Mouse (Mus musculus): ENCODE measurements at regions not wholly inside any gene's neighbourhood (a gene's known extent, or its start where the extent isn't known, plus 50 kb on each side); places are given as distances from the start of the nearest gene placed in this dataset.
A peak's percentile ranks its signal among the peaks of the same experiment; 100 is the strongest.

GRCm38 (mm10) chr12:13030333-13030732 is 88.6 kb upstream of the Mycn start:
- DNase-seq: no peak

- DNase-seq: no peak
These were observed 86.4 kb upstream of the Mycn start for GRCm38 (mm10) chr12:13028086-13028485.

DNA sequence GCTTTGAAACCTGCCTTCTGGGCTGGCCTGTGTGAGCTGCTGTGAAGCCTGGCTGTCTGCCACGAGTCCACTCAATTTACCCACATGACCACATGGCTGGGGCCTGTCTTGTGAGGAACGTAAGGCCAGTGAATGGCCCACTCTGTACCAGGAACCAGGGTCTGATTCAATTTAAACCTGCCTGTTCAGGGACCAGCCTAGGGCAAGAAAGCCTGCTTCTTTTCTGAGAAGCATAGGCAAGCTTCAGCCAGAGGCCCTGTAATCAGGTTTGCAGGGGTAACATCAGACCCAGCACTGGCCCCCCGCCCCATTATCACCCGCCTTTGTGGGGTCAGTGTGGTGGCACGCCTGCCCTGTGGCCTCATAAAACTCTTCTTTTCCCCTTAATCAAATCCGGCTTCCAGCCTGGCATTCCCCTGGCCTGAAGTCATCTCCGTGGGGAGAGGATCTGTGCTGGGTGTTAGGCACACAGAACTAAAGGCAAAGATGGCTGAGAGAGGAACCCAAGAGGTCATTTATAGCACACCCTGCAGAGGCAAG is 84.4 kb upstream of the Mycn start:
- DNase-seq: peak; percentile 77 to 81

DNA sequence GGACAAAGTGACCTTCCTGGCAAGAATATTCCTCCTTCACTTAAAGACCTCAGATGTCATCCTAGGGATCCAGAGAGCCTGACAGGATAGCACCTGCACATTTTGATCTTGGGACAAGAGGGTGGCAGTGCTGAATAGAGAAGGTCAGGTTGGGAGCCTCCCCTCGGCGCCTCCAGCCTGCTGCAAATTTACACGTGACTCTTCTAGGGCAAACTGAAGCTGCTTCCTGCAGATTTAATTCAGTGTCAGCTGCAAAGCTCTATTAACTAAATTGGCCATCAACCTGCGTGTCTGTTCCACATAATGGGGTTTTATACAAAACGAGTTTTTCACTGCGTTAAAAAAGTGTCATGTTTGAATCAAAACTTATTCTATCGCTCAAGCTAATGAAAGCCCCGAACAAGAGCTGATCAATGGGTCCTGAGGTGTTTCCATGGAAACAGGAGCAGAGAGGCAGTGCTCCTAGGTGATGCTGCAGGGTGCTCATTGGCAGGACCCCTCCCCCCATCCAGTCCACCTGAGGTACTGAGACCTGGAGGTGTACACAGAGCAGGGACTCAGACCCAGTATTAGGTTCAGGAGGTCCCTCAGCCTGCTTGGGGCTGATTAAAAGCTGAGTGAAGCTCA is 82.6 kb upstream of the Mycn start:
- no peak for DNase-seq

GRCm38 (mm10) chr12:13011023-13011761 is 69.5 kb upstream of the Mycn start:
- DNase-seq: no peak

GRCm38 (mm10) chr12:13010405-13010804 is 68.7 kb upstream of the Mycn start:
- no peak for DNase-seq

- no peak for DNase-seq
These were observed 67.8 kb upstream of the Mycn start for GRCm38 (mm10) chr12:13009470-13009869.

GRCm38 (mm10) chr12:13002703-13003102 is 61.0 kb upstream of the Mycn start:
- no peak for DNase-seq

GRCm38 (mm10) chr12:13002069-13002590 is 60.4 kb upstream of the Mycn start:
- no peak for DNase-seq

DNA sequence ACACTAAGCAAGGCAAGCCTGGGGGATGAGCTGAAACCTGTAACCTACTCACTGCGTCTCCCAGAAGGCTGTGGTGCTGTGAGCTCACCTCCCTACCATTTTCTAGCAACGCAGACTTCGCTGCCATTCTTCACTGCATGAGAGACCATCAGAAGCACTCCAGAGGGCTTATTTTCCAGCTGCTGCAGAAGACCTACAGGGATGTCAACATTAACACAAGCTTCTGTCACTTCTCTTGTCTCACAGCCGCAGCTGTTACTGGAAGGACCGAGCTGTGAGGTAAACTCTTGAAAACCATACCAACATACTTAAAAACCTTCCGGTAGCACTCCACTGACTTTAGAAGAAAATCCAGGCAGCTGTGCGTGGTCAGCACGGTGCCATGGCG is 54.3 kb upstream of the Mycn start:
- no peak for DNase-seq

DNA sequence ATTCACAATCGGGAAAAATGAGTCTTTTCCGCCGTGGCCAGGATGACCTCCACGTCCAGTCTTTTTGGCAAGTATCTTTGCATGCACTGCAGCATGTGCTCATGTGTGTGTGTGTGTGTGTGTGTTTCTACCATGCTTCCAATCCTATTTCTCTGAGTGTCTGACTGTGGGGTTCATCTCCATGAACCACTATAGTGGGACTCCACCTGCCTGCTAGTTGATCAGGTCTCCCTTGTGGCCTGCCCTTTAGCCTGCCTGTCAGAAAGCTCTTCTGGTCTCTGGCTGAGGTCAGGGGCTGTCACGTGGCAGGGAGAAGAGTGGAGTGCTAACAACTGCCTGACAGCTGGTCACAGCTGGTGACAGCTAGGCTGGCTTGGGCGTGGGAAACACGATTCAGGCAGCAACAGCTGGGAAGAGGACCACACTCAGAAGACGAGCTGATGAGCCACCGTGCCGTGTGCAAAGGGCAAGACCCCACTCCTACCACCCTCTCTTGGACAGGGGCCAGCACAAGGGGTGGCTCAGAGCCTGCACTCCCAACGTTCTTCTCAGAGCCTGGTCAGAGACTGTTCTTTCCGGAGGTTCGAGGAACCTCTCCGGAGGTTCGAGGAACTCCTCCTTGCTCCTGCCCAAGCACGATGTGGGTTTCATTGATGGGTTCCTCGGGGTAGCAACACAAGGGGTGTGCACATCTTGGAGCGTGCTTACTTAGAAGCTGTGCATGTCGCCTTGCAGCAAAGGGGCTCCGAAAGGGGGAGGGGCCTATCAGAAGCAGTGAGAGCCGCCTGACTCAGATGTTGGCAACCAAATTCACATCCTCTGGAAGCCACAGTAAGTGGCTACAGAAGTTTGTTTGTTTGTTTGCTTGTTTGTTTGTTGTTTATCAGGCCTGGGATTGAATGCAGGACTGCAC is 53.6 kb upstream of the Mycn start:
- DNase-seq: peak in 1 of 2 experiments; percentile 7

GRCm38 (mm10) chr12:12993894-12994714 is 52.4 kb upstream of the Mycn start:
- no peak for DNase-seq
